Mouse (Mus musculus) myocyte (in vitro differentiated cells): ENCODE results near the gene Atg10. TPM values are rescaled to one million over a fixed set of nuclear protein-coding genes. Genes with fewer than 3 reads are reported as not detected.

ENCODE experiments used
- H3K27me3 ChIP-seq: one replicate; pipeline ENCODE4 v1.6.1; 2011; ENCODE audit not compliant: control insufficient read depth, insufficient read depth, insufficient read length
- H3K36me3 ChIP-seq: one replicate; pipeline ENCODE4 v1.6.1; 2011; ENCODE audit not compliant: control insufficient read depth, insufficient read depth
- H3K4me2 ChIP-seq: one replicate; pipeline ENCODE4 v1.6.1; 2011; ENCODE audit warnings: low read depth, control low read depth
- H3K4me3 ChIP-seq: one replicate; pipeline ENCODE4 v1.5.1; 2011; ENCODE audit warnings: mild to moderate bottlenecking, control low read depth, moderate library complexity
- H3K79me2 ChIP-seq: one replicate; pipeline ENCODE4 v1.6.1; 2011; ENCODE audit not compliant: control insufficient read depth, insufficient read depth
- H3ac ChIP-seq: one replicate; pipeline ENCODE4 v1.6.1; 2011; ENCODE audit not compliant: control insufficient read depth, insufficient read length
- CEBPB ChIP-seq: IDR thresholded peaks from 2 replicates; pipeline ENCODE4 v1.6.1; 2011; ENCODE audit warnings: mild to moderate bottlenecking, moderate library complexity; ENCODE audit not compliant: poor library complexity, insufficient read depth, severe bottlenecking
- E2F4 ChIP-seq: IDR thresholded peaks from one replicate; pipeline ENCODE4 v1.6.1; 2011; ENCODE audit warnings: mild to moderate bottlenecking, control low read depth, moderate library complexity; ENCODE audit not compliant: insufficient read depth
- MAX ChIP-seq: IDR thresholded peaks from one replicate; pipeline ENCODE4 v1.6.1; 2011; ENCODE audit warnings: low read depth, mild to moderate bottlenecking, control low read depth
- MYOD1 ChIP-seq, 3 experiments: IDR thresholded peaks; one replicate each; pipeline ENCODE4 v1.6.1; 2011; ENCODE audit warnings: control low read depth in 2 of 3, low read depth in 2 of 3, mild to moderate bottlenecking in 2 of 3, moderate library complexity in 1 of 3; ENCODE audit not compliant: insufficient read length in 2 of 3, control insufficient read depth in 1 of 3
- MYOG ChIP-seq, 3 experiments: IDR thresholded peaks; one replicate each; pipeline ENCODE4 v1.6.1; 2011; ENCODE audit warnings: control low read depth in 2 of 3, low read depth in 2 of 3, mild to moderate bottlenecking in 2 of 3; ENCODE audit not compliant: insufficient read length in 2 of 3, control insufficient read depth in 1 of 3, insufficient read depth in 1 of 3
- POLR2A ChIP-seq: IDR thresholded peaks from one replicate; pipeline ENCODE4 v1.6.1; 2011; ENCODE audit warnings: low read depth, mild to moderate bottlenecking, control low read depth, moderate library complexity; ENCODE audit not compliant: insufficient read length
- POLR2AphosphoS2 ChIP-seq: IDR thresholded peaks from one replicate; pipeline ENCODE4 v1.6.1; 2011; ENCODE audit warnings: low read depth, control low read depth; ENCODE audit not compliant: insufficient read length
- REST ChIP-seq: IDR thresholded peaks from one replicate; pipeline ENCODE4 v1.6.1; 2011; ENCODE audit warnings: mild to moderate bottlenecking, control low read depth, moderate library complexity; ENCODE audit not compliant: insufficient read depth, insufficient read length
- SRF ChIP-seq: IDR thresholded peaks from one replicate; pipeline ENCODE4 v1.6.1; 2011; ENCODE audit warnings: low read depth; ENCODE audit not compliant: control insufficient read depth, insufficient read length
- TCF12 ChIP-seq: IDR thresholded peaks from one replicate; pipeline ENCODE4 v1.6.1; 2011; ENCODE audit warnings: mild to moderate bottlenecking, control low read depth; ENCODE audit not compliant: poor library complexity, insufficient read depth, severe bottlenecking
- TCF3 ChIP-seq: IDR thresholded peaks from one replicate; pipeline ENCODE4 v1.6.1; 2011; ENCODE audit warnings: low read depth, control low read depth; ENCODE audit not compliant: insufficient read length
- USF1 ChIP-seq: IDR thresholded peaks from one replicate; pipeline ENCODE4 v1.6.1; 2011; ENCODE audit warnings: low read depth, mild to moderate bottlenecking, control low read depth, moderate library complexity
- polyA plus RNA-seq: library from polyadenylated mRNA; unstranded; fragments of >200 nt; fragmentation: generic; extraction: Trizol; gene quantifications from one replicate; pipeline ENCODE4 v1.2.1, GENCODE M21; 2012; ENCODE audit warnings: missing spikeins

Gene Atg10
- polyA plus RNA-seq, 1 experiment, result 5.9 TPM

- H3K4me2 ChIP-seq, result no peak overlapping the region
- no peak overlapping the region for H3ac ChIP-seq
- TF ChIP-seq TCF3, result no peak
- no peak for TF ChIP-seq MAX
- TF ChIP-seq POLR2AphosphoS2, result no peak
- no peak for TF ChIP-seq TCF12
- no peak for TF ChIP-seq CEBPB
- no peak for TF ChIP-seq POLR2A
- no peak for TF ChIP-seq MYOD1 (IDR thresholded peaks at IDR 0.05; ENCODE audit: control insufficient read depth in 1 of 3, insufficient read length in 2 of 3, low read depth in 2 of 3)
- no peak for TF ChIP-seq MYOG (IDR thresholded peaks at IDR 0.05; ENCODE audit: control insufficient read depth in 1 of 3, insufficient read depth in 1 of 3, insufficient read length in 2 of 3, low read depth in 2 of 3)
- no peak for TF ChIP-seq E2F4
- no peak for TF ChIP-seq USF1
- TF ChIP-seq REST, result no peak
- TF ChIP-seq SRF, result no peak
- H3K27me3 ChIP-seq, result no peaks in the 10 kb centered on the region
- no peaks in the 10 kb centered on the region for H3K79me2 ChIP-seq
- no peak overlapping the region for H3K4me3 ChIP-seq
- H3K36me3 ChIP-seq, result peaks cover 3% of the 10 kb centered on the region
Observed at GRCm38 (mm10) chr13:91217691-91218090, 6.1 kb downstream of the Atg10 start.

GRCm38 (mm10) chr13:91216656-91217205, 7.0 kb downstream of the Atg10 start:
- Histone ChIP-seq H3ac (no peak overlapping the region), H3K79me2 (no peaks in the 10 kb centered on the region), H3K4me2 (no peak overlapping the region), H3K36me3 (peaks cover 3% of the 10 kb centered on the region), H3K27me3 (no peaks in the 10 kb centered on the region), H3K4me3 (no peak overlapping the region)
- TF ChIP-seq SRF, result no peak

GRCm38 (mm10) chr13:91212958-91213357, 10.8 kb downstream of the Atg10 start:
- H3K4me3 ChIP-seq, result no peak overlapping the region
- no peak overlapping the region for H3K4me2 ChIP-seq
- no peaks in the 10 kb centered on the region for H3K79me2 ChIP-seq
- H3ac ChIP-seq, result no peak overlapping the region
- peaks cover 3% of the 10 kb centered on the region for H3K36me3 ChIP-seq
- no peaks in the 10 kb centered on the region for H3K27me3 ChIP-seq
- TF ChIP-seq MYOD1 (IDR thresholded peaks at IDR 0.05; ENCODE audit: control insufficient read depth in 1 of 3, insufficient read length in 2 of 3, low read depth in 2 of 3) (no peak), TCF12 (no peak), REST (no peak), MAX (no peak), USF1 (no peak), SRF (no peak), CEBPB (no peak), POLR2AphosphoS2 (no peak), TCF3 (no peak), POLR2A (no peak), MYOG (IDR thresholded peaks at IDR 0.05; ENCODE audit: control insufficient read depth in 1 of 3, insufficient read depth in 1 of 3, insufficient read length in 2 of 3, low read depth in 2 of 3) (no peak), E2F4 (no peak)

DNA sequence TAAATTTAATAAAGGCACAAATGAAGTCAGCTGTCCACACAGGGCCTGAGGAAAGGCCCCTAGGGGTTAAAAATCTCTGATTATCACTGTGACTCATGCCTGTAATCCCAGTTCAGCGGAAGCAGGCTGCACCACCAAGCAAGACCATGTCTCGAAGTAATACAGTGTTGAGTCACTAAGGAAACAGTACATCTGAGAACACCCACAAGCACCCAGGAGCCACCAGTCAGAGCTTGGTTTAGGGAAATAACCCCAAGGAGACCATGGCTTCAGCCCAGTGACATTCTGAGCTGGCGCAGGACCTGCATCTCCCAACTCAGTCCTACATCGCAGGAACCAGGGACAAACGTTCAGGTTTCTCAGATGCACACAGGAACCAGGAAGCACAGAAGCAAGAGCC, 17.5 kb downstream of the Atg10 start:
- Histone ChIP-seq H3K36me3 (no peaks in the 10 kb centered on the region), H3K27me3 (no peaks in the 10 kb centered on the region), H3K4me3 (no peak overlapping the region), H3K4me2 (peak overlapping the region; percentile 72), H3ac (no peak overlapping the region), H3K79me2 (no peaks in the 10 kb centered on the region)
- TF ChIP-seq CEBPB (peak; percentile 48; the same call in 1 of the 2 replicates), MYOD1 (IDR thresholded peaks at IDR 0.05; ENCODE audit: control insufficient read depth in 1 of 3, insufficient read length in 2 of 3, low read depth in 2 of 3) (peak in 1 of 3 experiments; percentile 28), MAX (no peak)

GRCm38 (mm10) chr13:91202564-91202963, 21.2 kb downstream of the Atg10 start:
- Histone ChIP-seq H3K36me3 (no peaks in the 10 kb centered on the region), H3K4me3 (no peak overlapping the region), H3K27me3 (no peaks in the 10 kb centered on the region), H3K4me2 (no peak overlapping the region), H3ac (no peak overlapping the region), H3K79me2 (no peaks in the 10 kb centered on the region)
- TF ChIP-seq MYOG (IDR thresholded peaks at IDR 0.05; ENCODE audit: control insufficient read depth in 1 of 3, insufficient read depth in 1 of 3, insufficient read length in 2 of 3, low read depth in 2 of 3) (no peak), CEBPB (no peak), E2F4 (no peak), POLR2AphosphoS2 (no peak), REST (no peak), MAX (no peak), USF1 (no peak), MYOD1 (IDR thresholded peaks at IDR 0.05; ENCODE audit: control insufficient read depth in 1 of 3, insufficient read length in 2 of 3, low read depth in 2 of 3) (no peak)
